Mouse (Mus musculus): ENCODE results near the gene B3gnt8. TPM values are rescaled to one million over a fixed set of nuclear protein-coding genes. Genes with fewer than 3 reads are reported as not detected.
"Not testable (repeated sequence)": the region's sequence is repeated elsewhere in the genome, so short reads cannot be mapped to it uniquely, and the experiment has no call there.

B3gnt8 gene
- 15.5 and 15.8 TPM in 2 replicates for polyA plus RNA-seq (2012; rRNA removed)

GRCm38 (mm10) chr7:25626509-25627430 is at the start of gene B3gnt8:
B3gnt8 (plus strand) TSS chr7:25626654.
- peak; percentile 47 for DNase-seq
- peak within 1 kb of the TSS; percentile 81 for H3K4me3 ChIP-seq (replicated peaks; ENCODE audit: extremely low read depth, low read depth, low read length)
- WGBS, result 9% methylated on average over 28 of the region's 29 CpGs
- peaks cover 7% of the 10 kb centered on the region for H3K4me1 ChIP-seq (ENCODE audit: control insufficient read depth, insufficient read depth, low read length)
- no peak; the same call in 1 of the 2 replicates for TF ChIP-seq POLR2A (IDR thresholded peaks at IDR 0.05; ENCODE audit: borderline replicate concordance, extremely low read depth, low read depth, low read length)
- TF ChIP-seq CTCF (IDR thresholded peaks at IDR 0.05; ENCODE audit: insufficient read depth, low read length), result no peak

- H3K4me3 ChIP-seq (replicated peaks; ENCODE audit: extremely low read depth, low read depth, low read length); DNase-seq; H3K4me1 ChIP-seq (ENCODE audit: control insufficient read depth, insufficient read depth, low read length): not testable (repeated sequence)
- 46% methylated on average over 14 of the region's 14 CpGs for WGBS
These were observed 49.5 kb upstream of the B3gnt8 start for GRCm38 (mm10) chr7:25576793-25577437.

- TF ChIP-seq CTCF (IDR thresholded peaks at IDR 0.05; ENCODE audit: insufficient read depth, low read length) (no peak), POLR2A (IDR thresholded peaks at IDR 0.05; ENCODE audit: borderline replicate concordance, extremely low read depth, low read depth, low read length) (no peak)
- WGBS, result 79% methylated on average over 10 of the region's 10 CpGs
- no peaks in the 10 kb centered on the region for H3K4me1 ChIP-seq (ENCODE audit: control insufficient read depth, insufficient read depth, low read length)
- DNase-seq, result no peak
- no peak overlapping the region for H3K4me3 ChIP-seq (replicated peaks; ENCODE audit: extremely low read depth, low read depth, low read length)
These were observed 47.0 kb upstream of the B3gnt8 start for GRCm38 (mm10) chr7:25579441-25579840.

GRCm38 (mm10) chr7:25582301-25582810 is 44.1 kb upstream of the B3gnt8 start:
- Histone ChIP-seq H3K4me3 (replicated peaks; ENCODE audit: extremely low read depth, low read depth, low read length) (no peak overlapping the region), H3K4me1 (ENCODE audit: control insufficient read depth, insufficient read depth, low read length) (no peaks in the 10 kb centered on the region)
- DNase-seq, result no peak
- 85% methylated on average over 15 of the region's 15 CpGs for WGBS
- no peak for TF ChIP-seq CTCF (IDR thresholded peaks at IDR 0.05; ENCODE audit: insufficient read depth, low read length)
- TF ChIP-seq POLR2A (IDR thresholded peaks at IDR 0.05; ENCODE audit: borderline replicate concordance, extremely low read depth, low read depth, low read length), result no peak

- no peak overlapping the region for H3K4me3 ChIP-seq (replicated peaks; ENCODE audit: extremely low read depth, low read depth, low read length)
- H3K4me1 ChIP-seq (ENCODE audit: control insufficient read depth, insufficient read depth, low read length), result no peaks in the 10 kb centered on the region
- TF ChIP-seq CTCF (IDR thresholded peaks at IDR 0.05; ENCODE audit: insufficient read depth, low read length) (no peak), POLR2A (IDR thresholded peaks at IDR 0.05; ENCODE audit: borderline replicate concordance, extremely low read depth, low read depth, low read length) (no peak)
- 69% methylated on average over 5 of the region's 5 CpGs for WGBS
- no peak for DNase-seq
These were observed 41.8 kb upstream of the B3gnt8 start for GRCm38 (mm10) chr7:25584651-25585050.

- Histone ChIP-seq H3K4me1 (ENCODE audit: control insufficient read depth, insufficient read depth, low read length) (no peaks in the 10 kb centered on the region), H3K4me3 (replicated peaks; ENCODE audit: extremely low read depth, low read depth, low read length) (no peak overlapping the region)
- no peak for DNase-seq
- WGBS, result 73% methylated on average over 9 of the region's 9 CpGs
- TF ChIP-seq CTCF (IDR thresholded peaks at IDR 0.05; ENCODE audit: insufficient read depth, low read length), result no peak
- no peak for TF ChIP-seq POLR2A (IDR thresholded peaks at IDR 0.05; ENCODE audit: borderline replicate concordance, extremely low read depth, low read depth, low read length)
These were observed 40.9 kb upstream of the B3gnt8 start for GRCm38 (mm10) chr7:25585351-25586204.

- 85% methylated on average over 2 of the region's 2 CpGs for WGBS
- Histone ChIP-seq H3K4me3 (replicated peaks; ENCODE audit: extremely low read depth, low read depth, low read length) (no peak overlapping the region), H3K4me1 (ENCODE audit: control insufficient read depth, insufficient read depth, low read length) (no peaks in the 10 kb centered on the region)
- TF ChIP-seq POLR2A (IDR thresholded peaks at IDR 0.05; ENCODE audit: borderline replicate concordance, extremely low read depth, low read depth, low read length), result no peak
- no peak for TF ChIP-seq CTCF (IDR thresholded peaks at IDR 0.05; ENCODE audit: insufficient read depth, low read length)
- no peak for DNase-seq
These were observed 35.2 kb upstream of the B3gnt8 start for GRCm38 (mm10) chr7:25591226-25591625.

- no peaks in the 10 kb centered on the region for H3K4me1 ChIP-seq (ENCODE audit: control insufficient read depth, insufficient read depth, low read length)
- no peak for TF ChIP-seq CTCF (IDR thresholded peaks at IDR 0.05; ENCODE audit: insufficient read depth, low read length)
- TF ChIP-seq POLR2A (IDR thresholded peaks at IDR 0.05; ENCODE audit: borderline replicate concordance, extremely low read depth, low read depth, low read length), result no peak
- no peak overlapping the region for H3K4me3 ChIP-seq (replicated peaks; ENCODE audit: extremely low read depth, low read depth, low read length)
- no peak for DNase-seq
- WGBS, result 61% methylated on average over 3 of the region's 3 CpGs
These were observed 32.6 kb upstream of the B3gnt8 start for GRCm38 (mm10) chr7:25593859-25594258.

GRCm38 (mm10) chr7:25599663-25600062 is 26.8 kb upstream of the B3gnt8 start:
- DNase-seq, result peak; percentile 65
- 10% methylated on average over 10 of the region's 10 CpGs for WGBS
- H3K4me1 ChIP-seq (ENCODE audit: control insufficient read depth, insufficient read depth, low read length), result no peaks in the 10 kb centered on the region

More at GRCm38 (mm10) chr7:25599663-25600062, 26.8 kb upstream of the B3gnt8 start:
- H3K4me3 ChIP-seq (replicated peaks; ENCODE audit: extremely low read depth, low read depth, low read length), result no peak overlapping the region
- TF ChIP-seq CTCF (IDR thresholded peaks at IDR 0.05; ENCODE audit: insufficient read depth, low read length) (peak; percentile 60), POLR2A (IDR thresholded peaks at IDR 0.05; ENCODE audit: borderline replicate concordance, extremely low read depth, low read depth, low read length) (no peak)

All from lung, adult 2 months (tissue).